Mouse (Mus musculus): Measurements from ENCODE around the gene Mrps10. TPM values are rescaled to one million over a fixed set of nuclear protein-coding genes. Genes with fewer than 3 reads are reported as not detected.

Mrps10 gene
- polyA plus RNA-seq, 1 experiment from 2014 or later, result 89.3 TPM

GRCm38 (mm10) chr17:47371451-47371850 is 2.8 kb downstream of the Mrps10 start:
- Histone ChIP-seq H3K4me2 (ENCODE audit: low read length) (no peak overlapping the region), H3K27me3 (replicated peaks; ENCODE audit: control insufficient read depth, insufficient read depth, low read length) (0 out of 2 replicates have a peak, but pooled peaks cover 3% of the 10 kb centered on the region), H3K4me1 (replicated peaks; ENCODE audit: control insufficient read depth, insufficient read depth, low read length) (peaks cover 5% of the 10 kb centered on the region; the same call in 1 of the 2 replicates), H3K36me3 (ENCODE audit: control insufficient read depth, insufficient read depth, low read length) (peaks cover 43% of the 10 kb centered on the region), H3K9me3 (ENCODE audit: control insufficient read depth, low read length) (no peaks in the 10 kb centered on the region), H3K9ac (ENCODE audit: low read length) (no peak overlapping the region), H3K4me3 (ENCODE audit: low read depth, low read length) (no peak overlapping the region), H3K27ac (ENCODE audit: low read depth) (no peak overlapping the region)
- DNase-seq (ENCODE audit: low spot score) (peak; percentile 74), ATAC-seq (replicated peaks; ENCODE audit: low FRiP score, low TSS enrichment, low read depth) (peak; percentile 83)
- WGBS, result 8% methylated on average over 4 of the region's 4 CpGs

- DNase-seq (ENCODE audit: low spot score), result no peak
- no peak for ATAC-seq (replicated peaks; ENCODE audit: low FRiP score, low TSS enrichment, low read depth)
- Histone ChIP-seq H3K27me3 (replicated peaks; ENCODE audit: control insufficient read depth, insufficient read depth, low read length) (no peaks in the 10 kb centered on the region), H3K27ac (ENCODE audit: low read depth) (no peak overlapping the region), H3K4me2 (ENCODE audit: low read length) (no peak overlapping the region), H3K4me1 (replicated peaks; ENCODE audit: control insufficient read depth, insufficient read depth, low read length) (peaks cover 5% of the 10 kb centered on the region; the same call in 1 of the 2 replicates), H3K4me3 (ENCODE audit: low read depth, low read length) (no peak overlapping the region), H3K9me3 (ENCODE audit: control insufficient read depth, low read length) (no peaks in the 10 kb centered on the region), H3K9ac (ENCODE audit: low read length) (no peak overlapping the region), H3K36me3 (ENCODE audit: control insufficient read depth, insufficient read depth, low read length) (peaks cover 67% of the 10 kb centered on the region)
- whole genome bisulfite sequencing, result 87% methylated on average over 6 of the region's 6 CpGs
Measured at GRCm38 (mm10) chr17:47373991-47374390, 5.3 kb downstream of the Mrps10 start.

GRCm38 (mm10) chr17:47376779-47377280 is 8.1 kb downstream of the Mrps10 start:
- Histone ChIP-seq H3K27me3 (replicated peaks; ENCODE audit: control insufficient read depth, insufficient read depth, low read length) (no peaks in the 10 kb centered on the region), H3K9me3 (ENCODE audit: control insufficient read depth, low read length) (no peaks in the 10 kb centered on the region), H3K36me3 (ENCODE audit: control insufficient read depth, insufficient read depth, low read length) (peaks cover 95% of the 10 kb centered on the region), H3K4me3 (ENCODE audit: low read depth, low read length) (no peak overlapping the region), H3K4me1 (replicated peaks; ENCODE audit: control insufficient read depth, insufficient read depth, low read length) (no peaks in the 10 kb centered on the region), H3K9ac (ENCODE audit: low read length) (no peak overlapping the region), H3K27ac (ENCODE audit: low read depth) (no peak overlapping the region), H3K4me2 (ENCODE audit: low read length) (no peak overlapping the region)
- WGBS, result 89% methylated on average over 6 of the region's 6 CpGs
- DNase-seq (ENCODE audit: low spot score) (no peak), ATAC-seq (replicated peaks; ENCODE audit: low FRiP score, low TSS enrichment, low read depth) (no peak)

GRCm38 (mm10) chr17:47378133-47378532 is 9.4 kb downstream of the Mrps10 start:
- Histone ChIP-seq H3K9ac (ENCODE audit: low read length) (no peak overlapping the region), H3K4me2 (ENCODE audit: low read length) (no peak overlapping the region), H3K4me1 (replicated peaks; ENCODE audit: control insufficient read depth, insufficient read depth, low read length) (no peaks in the 10 kb centered on the region), H3K9me3 (ENCODE audit: control insufficient read depth, low read length) (no peaks in the 10 kb centered on the region), H3K27me3 (replicated peaks; ENCODE audit: control insufficient read depth, insufficient read depth, low read length) (no peaks in the 10 kb centered on the region), H3K36me3 (ENCODE audit: control insufficient read depth, insufficient read depth, low read length) (peaks cover 86% of the 10 kb centered on the region), H3K4me3 (ENCODE audit: low read depth, low read length) (no peak overlapping the region), H3K27ac (ENCODE audit: low read depth) (no peak overlapping the region)
- DNase-seq (ENCODE audit: low spot score) (no peak), ATAC-seq (replicated peaks; ENCODE audit: low FRiP score, low TSS enrichment, low read depth) (no peak)
- 82% methylated on average over 15 of the region's 15 CpGs for WGBS

GRCm38 (mm10) chr17:47381917-47382316 is 13.2 kb downstream of the Mrps10 start:
- ATAC-seq (replicated peaks; ENCODE audit: low FRiP score, low TSS enrichment, low read depth) (no peak), DNase-seq (ENCODE audit: low spot score) (no peak)
- H3K9ac ChIP-seq (ENCODE audit: low read length), result no peak overlapping the region
- H3K4me2 ChIP-seq (ENCODE audit: low read length), result no peak overlapping the region
- no peak overlapping the region for H3K4me3 ChIP-seq (ENCODE audit: low read depth, low read length)
- H3K27me3 ChIP-seq (replicated peaks; ENCODE audit: control insufficient read depth, insufficient read depth, low read length), result no peaks in the 10 kb centered on the region
- peaks cover 50% of the 10 kb centered on the region for H3K36me3 ChIP-seq (ENCODE audit: control insufficient read depth, insufficient read depth, low read length)
- WGBS, result 87% methylated on average over 11 of the region's 11 CpGs
- H3K27ac ChIP-seq (ENCODE audit: low read depth), result no peak overlapping the region
- 0 out of 2 replicates have a peak, but pooled peaks cover 4% of the 10 kb centered on the region for H3K9me3 ChIP-seq (ENCODE audit: control insufficient read depth, low read length)
- H3K4me1 ChIP-seq (replicated peaks; ENCODE audit: control insufficient read depth, insufficient read depth, low read length), result no peaks in the 10 kb centered on the region

- H3K4me3 ChIP-seq (ENCODE audit: low read depth, low read length), result no peak overlapping the region
- DNase-seq (ENCODE audit: low spot score), result no peak
Measured at GRCm38 (mm10) chr17:47383266-47383665, 14.6 kb downstream of the Mrps10 start.

GRCm38 (mm10) chr17:47384064-47384463 is 15.4 kb downstream of the Mrps10 start:
- H3K4me2 ChIP-seq (ENCODE audit: low read length), result no peak overlapping the region

More at GRCm38 (mm10) chr17:47383266-47383665, 14.6 kb downstream of the Mrps10 start:
- H3K4me1 ChIP-seq (replicated peaks; ENCODE audit: control insufficient read depth, insufficient read depth, low read length), result no peaks in the 10 kb centered on the region
- no peaks in the 10 kb centered on the region for H3K27me3 ChIP-seq (replicated peaks; ENCODE audit: control insufficient read depth, insufficient read depth, low read length)
- H3K9ac ChIP-seq (ENCODE audit: low read length), result no peak overlapping the region
- ATAC-seq (replicated peaks; ENCODE audit: low FRiP score, low TSS enrichment, low read depth), result no peak
- no peak overlapping the region for H3K4me2 ChIP-seq (ENCODE audit: low read length)
- 0 out of 2 replicates have a peak, but pooled peaks cover 4% of the 10 kb centered on the region for H3K9me3 ChIP-seq (ENCODE audit: control insufficient read depth, low read length)
- 82% methylated on average over 4 of the region's 4 CpGs for WGBS
- H3K36me3 ChIP-seq (ENCODE audit: control insufficient read depth, insufficient read depth, low read length), result peaks cover 36% of the 10 kb centered on the region
- no peak overlapping the region for H3K27ac ChIP-seq (ENCODE audit: low read depth)

GRCm38 (mm10) chr17:47385145-47385544 is 16.5 kb downstream of the Mrps10 start, which contains the start of gene Guca1b:
Guca1b (plus strand) TSS chr17:47385393.
- no peaks in the 10 kb centered on the region for H3K27me3 ChIP-seq (replicated peaks; ENCODE audit: control insufficient read depth, insufficient read depth, low read length)
- ATAC-seq (replicated peaks; ENCODE audit: low FRiP score, low TSS enrichment, low read depth), result no peak
- no peak within 1 kb of the TSS for H3K27ac ChIP-seq (ENCODE audit: low read depth)
- no peak for DNase-seq (ENCODE audit: low spot score)
- H3K4me3 ChIP-seq (ENCODE audit: low read depth, low read length), result no peak within 1 kb of the TSS
- no peak within 1 kb of the TSS for H3K9ac ChIP-seq (ENCODE audit: low read length)
- H3K4me1 ChIP-seq (replicated peaks; ENCODE audit: control insufficient read depth, insufficient read depth, low read length), result no peaks in the 10 kb centered on the region
- 0 out of 2 replicates have a peak, but pooled peaks cover 4% of the 10 kb centered on the region for H3K9me3 ChIP-seq (ENCODE audit: control insufficient read depth, low read length)
- H3K4me2 ChIP-seq (ENCODE audit: low read length), result no peak within 1 kb of the TSS
- WGBS, result 32% methylated on average over 10 of the region's 10 CpGs
- H3K36me3 ChIP-seq (ENCODE audit: control insufficient read depth, insufficient read depth, low read length), result peaks cover 19% of the 10 kb centered on the region

More at GRCm38 (mm10) chr17:47384064-47384463, 15.4 kb downstream of the Mrps10 start:
- Histone ChIP-seq H3K4me3 (ENCODE audit: low read depth, low read length) (no peak overlapping the region), H3K9me3 (ENCODE audit: control insufficient read depth, low read length) (0 out of 2 replicates have a peak, but pooled peaks cover 4% of the 10 kb centered on the region), H3K27ac (ENCODE audit: low read depth) (no peak overlapping the region), H3K9ac (ENCODE audit: low read length) (no peak overlapping the region), H3K36me3 (ENCODE audit: control insufficient read depth, insufficient read depth, low read length) (peaks cover 30% of the 10 kb centered on the region), H3K4me1 (replicated peaks; ENCODE audit: control insufficient read depth, insufficient read depth, low read length) (no peaks in the 10 kb centered on the region), H3K27me3 (replicated peaks; ENCODE audit: control insufficient read depth, insufficient read depth, low read length) (no peaks in the 10 kb centered on the region)
- DNase-seq (ENCODE audit: low spot score) (no peak), ATAC-seq (replicated peaks; ENCODE audit: low FRiP score, low TSS enrichment, low read depth) (no peak)
- WGBS, result 86% methylated on average over 3 of the region's 3 CpGs

- no peak overlapping the region for H3K4me2 ChIP-seq (ENCODE audit: low read length)
- 64% methylated on average over 4 of the region's 4 CpGs for whole genome bisulfite sequencing
- no peaks in the 10 kb centered on the region for H3K4me1 ChIP-seq (replicated peaks; ENCODE audit: control insufficient read depth, insufficient read depth, low read length)
- no peak overlapping the region for H3K27ac ChIP-seq (ENCODE audit: low read depth)
- peak; percentile 74 for DNase-seq (ENCODE audit: low spot score)
- 0 out of 2 replicates have a peak, but pooled peaks cover 4% of the 10 kb centered on the region for H3K9me3 ChIP-seq (ENCODE audit: control insufficient read depth, low read length)
- no peak for ATAC-seq (replicated peaks; ENCODE audit: low FRiP score, low TSS enrichment, low read depth)
- peaks cover 4% of the 10 kb centered on the region; the same call in 1 of the 2 replicates for H3K36me3 ChIP-seq (ENCODE audit: control insufficient read depth, insufficient read depth, low read length)
- no peak overlapping the region for H3K4me3 ChIP-seq (ENCODE audit: low read depth, low read length)
- no peak overlapping the region for H3K9ac ChIP-seq (ENCODE audit: low read length)
- no peaks in the 10 kb centered on the region for H3K27me3 ChIP-seq (replicated peaks; ENCODE audit: control insufficient read depth, insufficient read depth, low read length)
Measured at GRCm38 (mm10) chr17:47386649-47387048, 18.0 kb downstream of the Mrps10 start.
